Mouse (Mus musculus) right cerebral cortex, postnatal 25 days (tissue): Measurements from ENCODE around the gene Dhx15.
"Not testable (repeated sequence)": the region's sequence is repeated elsewhere in the genome, so short reads cannot be mapped to it uniquely, and the experiment has no call there.

ENCODE experiments used
- DNase-seq: peaks from one replicate; pipeline ENCODE4 v3.0.0; 2022

The Dhx15 gene

GRCm38 (mm10) chr5:52190371-52191179 is at the start of gene Dhx15:
Dhx15 (minus strand) TSS chr5:52190514.
- DNase-seq, result peak; percentile 91

- no peak for DNase-seq
Measured at GRCm38 (mm10) chr5:52238877-52239276, 48.6 kb upstream of the Dhx15 start.

GRCm38 (mm10) chr5:52237956-52238735 is 47.8 kb upstream of the Dhx15 start:
- DNase-seq, result no peak

- not testable (repeated sequence) for DNase-seq
Measured at GRCm38 (mm10) chr5:52236585-52236984, 46.3 kb upstream of the Dhx15 start.

GRCm38 (mm10) chr5:52234570-52234969 is 44.3 kb upstream of the Dhx15 start:
- DNase-seq, result no peak

- no peak for DNase-seq
Measured at GRCm38 (mm10) chr5:52233891-52234290, 43.6 kb upstream of the Dhx15 start.

GRCm38 (mm10) chr5:52232611-52233010 is 42.3 kb upstream of the Dhx15 start:
- DNase-seq, result no peak

- DNase-seq, result no peak
Measured at GRCm38 (mm10) chr5:52232199-52232598, 41.9 kb upstream of the Dhx15 start.

- no peak for DNase-seq
Measured at GRCm38 (mm10) chr5:52230466-52230865, 40.2 kb upstream of the Dhx15 start.

GRCm38 (mm10) chr5:52226677-52227076 is 36.4 kb upstream of the Dhx15 start:
- DNase-seq, result no peak

- no peak for DNase-seq
Measured at GRCm38 (mm10) chr5:52221596-52221995, 31.3 kb upstream of the Dhx15 start.

- DNase-seq, result no peak
Measured at GRCm38 (mm10) chr5:52220013-52220804, 29.9 kb upstream of the Dhx15 start.

- DNase-seq, result no peak
Measured at GRCm38 (mm10) chr5:52218238-52218637, 27.9 kb upstream of the Dhx15 start.

GRCm38 (mm10) chr5:52213143-52213900 is 23.0 kb upstream of the Dhx15 start:
- DNase-seq, result no peak

GRCm38 (mm10) chr5:52191180-52191468 is 810 bp upstream of the Dhx15 start:
- DNase-seq, result no peak

GRCm38 (mm10) chr5:52189664-52190365 is 499 bp downstream of the Dhx15 start:
- no peak for DNase-seq

GRCm38 (mm10) chr5:52188206-52188605 is 2.1 kb downstream of the Dhx15 start:
- DNase-seq, result no peak

GRCm38 (mm10) chr5:52177326-52177725 is 13.0 kb downstream of the Dhx15 start:
- DNase-seq, result no peak

GRCm38 (mm10) chr5:52168468-52168867 is 21.8 kb downstream of the Dhx15 start:
- no peak for DNase-seq

- no peak for DNase-seq
Measured at GRCm38 (mm10) chr5:52149138-52149537, 41.2 kb downstream of the Dhx15 start.

- no peak for DNase-seq
Measured at GRCm38 (mm10) chr5:52147141-52147540, 43.2 kb downstream of the Dhx15 start.

GRCm38 (mm10) chr5:52145684-52146083 is 44.6 kb downstream of the Dhx15 start:
- DNase-seq, result no peak
